Mouse (Mus musculus) retina, postnatal 7 days (tissue): Measurements from ENCODE around the gene Sugp1.
"Not testable (repeated sequence)": the region's sequence is repeated elsewhere in the genome, so short reads cannot be mapped to it uniquely, and the experiment has no call there.

Experiments
- DNase-seq: peaks from one replicate; pipeline ENCODE4 v3.0.0-alpha.2; 2012; ENCODE audit warnings: low read depth, low spot score

Sugp1 gene

GRCm38 (mm10) chr8:70043996-70044395 is 1.4 kb downstream of the Sugp1 start:
- DNase-seq, result no peak

GRCm38 (mm10) chr8:70049662-70050061 is 7.0 kb downstream of the Sugp1 start:
- DNase-seq, result no peak

DNA sequence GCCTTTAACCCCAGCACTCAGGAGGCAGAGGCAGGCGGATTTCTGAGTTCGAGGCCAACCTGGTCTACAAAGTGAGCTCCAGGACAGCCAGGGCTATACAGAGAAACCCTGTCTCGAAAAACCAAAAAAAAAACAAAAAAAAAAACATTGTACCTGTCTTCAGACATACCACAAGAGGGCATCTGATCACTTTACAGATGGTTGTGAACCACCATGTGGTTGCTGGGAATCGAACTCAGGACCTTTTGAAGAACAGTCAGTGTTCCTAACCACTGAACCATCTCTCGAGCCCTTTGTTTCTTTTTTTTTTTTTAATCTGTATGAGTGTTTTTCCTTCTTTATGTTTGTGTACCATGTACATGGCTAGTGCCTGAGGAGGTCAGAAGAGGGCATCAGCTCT is 7.8 kb downstream of the Sugp1 start:
- DNase-seq, result not testable (repeated sequence)

GRCm38 (mm10) chr8:70057721-70058120 is 15.1 kb downstream of the Sugp1 start:
- peak; percentile 62 for DNase-seq

DNA sequence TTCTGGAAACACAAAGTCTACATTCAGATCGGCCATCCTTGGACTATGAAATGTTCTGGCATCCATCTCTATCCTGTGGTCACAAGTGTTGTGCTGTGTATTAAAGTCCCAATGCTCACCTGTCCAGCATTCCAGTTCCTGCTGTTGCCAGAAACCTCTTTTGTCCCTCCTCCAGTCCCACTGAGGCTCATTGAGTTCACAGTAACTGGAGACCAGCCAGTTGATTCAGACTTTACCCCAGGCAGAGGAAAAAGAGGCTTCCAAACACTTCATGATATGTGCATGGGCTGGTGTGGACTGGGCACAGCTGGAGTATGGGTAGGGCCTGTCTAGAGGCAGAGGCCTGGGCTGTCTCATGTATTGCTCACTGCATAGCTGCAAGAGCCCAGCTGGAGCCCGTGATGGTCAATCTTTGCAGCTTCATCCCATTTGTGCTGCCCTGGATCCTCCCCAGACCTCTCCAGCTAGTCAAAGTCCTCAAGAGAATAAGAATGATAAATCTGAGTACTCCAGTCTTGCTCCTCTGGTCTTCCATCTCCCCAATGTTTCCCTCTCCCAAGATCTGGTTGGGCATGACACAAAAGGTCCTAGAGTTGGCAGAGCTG is 29.3 kb downstream of the Sugp1 start:
- no peak for DNase-seq

- no peak for DNase-seq
These were observed 29.9 kb downstream of the Sugp1 start, which contains the start of gene Tm6sf2 for GRCm38 (mm10) chr8:70072441-70073069. Gene Tm6sf2, plus strand, starts transcription at chr8:70072924.

DNA sequence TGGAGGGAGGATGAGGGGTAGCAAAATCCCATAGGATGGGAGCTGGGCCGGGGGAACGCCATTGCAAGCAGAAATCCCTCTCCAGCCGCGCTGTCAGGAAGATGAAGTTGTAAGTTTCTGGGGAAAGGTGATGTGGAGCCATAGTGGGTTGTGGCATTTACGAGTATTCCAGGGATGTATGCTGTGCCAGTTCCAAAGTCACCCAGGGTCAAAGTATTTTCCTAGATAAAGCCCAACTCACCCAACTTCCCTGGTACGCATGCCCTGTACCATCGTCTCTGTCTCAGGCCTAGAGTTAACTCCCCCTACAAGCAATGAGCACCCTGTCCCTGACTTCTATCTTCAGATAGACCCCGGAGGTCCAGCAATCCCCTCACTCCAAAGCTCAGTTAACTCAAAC is 30.5 kb downstream of the Sugp1 start:
- no peak for DNase-seq

DNA sequence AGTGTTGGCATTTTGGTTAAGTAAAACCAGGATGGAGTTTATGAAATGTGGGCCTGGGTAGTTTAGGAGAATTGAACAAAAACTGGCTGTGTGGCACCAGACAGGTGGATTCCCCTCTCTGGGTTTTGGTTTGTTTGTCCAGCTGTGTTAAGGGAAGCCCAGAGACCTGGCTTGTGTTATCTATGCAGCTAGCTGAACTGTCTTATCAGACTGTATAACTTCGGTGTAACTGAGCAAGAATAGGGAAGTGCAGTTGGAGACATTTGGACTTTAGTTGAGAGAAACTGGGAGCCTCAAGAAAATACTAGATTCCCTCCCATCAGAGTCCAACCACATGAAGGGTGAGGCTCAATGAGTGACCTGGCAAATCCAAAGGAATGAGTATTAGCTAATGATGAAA is 31.1 kb downstream of the Sugp1 start:
- no peak for DNase-seq

DNA sequence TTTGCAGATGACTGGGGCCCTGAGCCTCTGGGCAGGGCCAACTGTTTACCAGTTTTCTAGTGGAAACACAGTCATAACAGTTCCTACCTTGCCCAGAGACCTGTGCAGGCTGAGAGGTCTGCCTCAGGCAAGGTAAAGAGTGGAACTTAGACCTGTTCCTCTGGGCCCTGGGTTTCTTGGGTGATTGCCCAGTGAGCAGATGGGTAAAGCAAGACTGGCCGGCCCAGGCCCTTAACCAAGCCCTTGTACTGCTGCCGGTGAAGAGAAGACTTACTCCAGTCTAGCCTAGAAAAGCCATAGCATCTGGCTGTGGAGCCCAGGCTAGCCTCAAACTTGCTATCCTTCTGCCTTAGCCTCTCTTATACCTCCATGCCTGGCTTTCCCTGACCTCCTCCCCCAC is 39.4 kb downstream of the Sugp1 start:
- DNase-seq, result no peak

DNA sequence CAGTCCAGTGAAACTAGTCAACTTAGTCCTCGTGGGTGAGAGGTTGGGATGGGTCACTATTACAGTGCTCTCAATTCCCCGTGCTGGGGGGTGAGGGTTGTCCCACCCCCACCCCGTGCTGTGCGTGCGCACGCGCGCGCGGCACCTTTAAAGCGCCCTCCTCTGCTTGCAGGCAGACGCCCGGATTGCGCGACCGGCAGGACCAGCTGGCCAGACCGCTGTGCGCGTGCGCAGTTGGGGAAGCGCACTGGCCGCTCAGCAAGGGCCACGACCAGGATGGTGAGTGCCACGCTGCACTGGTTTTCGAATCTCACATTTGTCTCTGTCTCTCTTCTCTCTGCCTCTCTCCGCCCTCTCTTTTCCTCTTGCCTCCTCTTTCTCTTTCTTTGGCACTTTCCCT is 40.7 kb downstream of the Sugp1 start, which contains the start of gene Hapln4:
Gene Hapln4 (plus strand): TSS at position 173 of the 400 bp plus-strand sequence.
- peak; percentile 32 for DNase-seq

GRCm38 (mm10) chr8:70084191-70085065 is 41.8 kb downstream of the Sugp1 start:
- DNase-seq, result peak; percentile 28

- DNase-seq, result no peak
These were observed 43.5 kb downstream of the Sugp1 start for GRCm38 (mm10) chr8:70086151-70086550.

GRCm38 (mm10) chr8:70087237-70087636 is 44.6 kb downstream of the Sugp1 start:
- DNase-seq, result no peak

DNA sequence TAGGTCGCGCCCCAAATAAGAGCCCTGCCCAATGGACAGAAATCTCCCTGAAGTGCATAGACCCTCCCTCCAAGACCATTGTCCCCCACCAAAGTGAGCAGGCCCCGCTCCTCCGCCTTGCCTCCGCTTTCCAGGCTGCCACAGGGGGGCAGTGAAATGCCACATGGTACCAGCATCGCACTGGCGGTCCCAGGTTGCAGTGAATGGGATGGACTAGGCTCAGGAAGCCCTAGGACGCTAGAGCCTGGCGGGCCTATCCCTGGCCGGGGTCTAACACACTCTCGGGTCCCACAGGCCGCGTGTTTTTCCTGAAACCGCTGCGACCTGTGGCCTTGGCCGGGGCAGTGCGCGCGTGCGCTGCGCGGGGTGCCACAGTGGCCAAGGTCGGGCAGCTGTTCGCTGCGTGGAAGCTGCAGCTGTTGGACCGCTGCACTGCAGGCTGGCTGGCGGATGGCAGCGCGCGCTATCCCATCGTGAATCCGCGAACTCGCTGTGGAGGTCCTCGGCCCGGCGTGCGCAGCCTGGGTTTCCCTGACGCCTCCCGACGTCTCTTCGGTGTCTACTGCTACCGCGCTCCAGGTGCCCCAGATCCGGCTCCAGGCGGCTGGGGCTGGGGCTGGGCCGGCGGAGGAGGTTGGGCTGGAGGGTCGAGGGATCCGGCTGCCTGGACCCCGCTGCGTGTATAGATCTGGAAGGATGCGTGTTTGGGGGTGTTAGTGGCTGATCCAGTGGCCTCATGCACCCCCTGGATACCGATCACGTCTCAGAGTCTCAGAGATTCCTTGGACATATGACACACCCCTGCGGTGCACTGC is 45.4 kb downstream of the Sugp1 start:
- DNase-seq, result peak; percentile 41

DNA sequence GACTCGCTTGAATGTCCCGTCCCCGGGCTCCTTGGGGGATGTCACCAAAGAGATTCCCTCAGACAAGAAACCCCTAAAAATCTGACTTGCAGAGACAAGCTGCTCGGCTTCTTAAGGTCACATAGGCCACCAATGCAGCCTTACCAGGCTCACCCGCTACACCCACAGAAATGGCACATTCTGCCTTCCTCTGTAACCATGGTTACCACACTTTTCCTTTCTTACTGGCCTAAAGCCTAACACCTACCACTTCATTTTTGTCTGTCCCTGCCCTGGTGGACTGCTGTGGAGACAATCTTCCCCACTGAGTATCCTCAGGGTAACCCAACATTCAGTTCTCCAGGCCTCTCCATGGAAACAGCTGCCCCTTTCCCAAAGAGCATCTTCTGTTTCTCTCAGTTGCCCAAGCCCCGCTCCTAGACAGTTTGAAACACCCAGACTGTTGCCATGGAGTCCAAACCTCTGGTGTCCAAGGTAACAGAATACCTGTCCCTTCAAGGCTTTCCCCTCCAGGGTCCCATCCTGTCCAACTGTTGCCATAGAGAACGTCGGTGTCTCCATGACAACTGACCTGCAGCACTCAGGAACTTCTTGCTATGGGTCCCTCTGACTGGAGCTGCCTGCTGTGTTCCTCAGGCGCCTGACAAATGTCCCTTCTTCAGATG is 46.8 kb downstream of the Sugp1 start:
- DNase-seq, result no peak

GRCm38 (mm10) chr8:70092786-70093185 is 50.2 kb downstream of the Sugp1 start:
- DNase-seq, result no peak

- no peak for DNase-seq
These were observed 56.7 kb downstream of the Sugp1 start for GRCm38 (mm10) chr8:70099276-70099675.

GRCm38 (mm10) chr8:70100241-70100640 is 57.6 kb downstream of the Sugp1 start:
- no peak for DNase-seq

DNA sequence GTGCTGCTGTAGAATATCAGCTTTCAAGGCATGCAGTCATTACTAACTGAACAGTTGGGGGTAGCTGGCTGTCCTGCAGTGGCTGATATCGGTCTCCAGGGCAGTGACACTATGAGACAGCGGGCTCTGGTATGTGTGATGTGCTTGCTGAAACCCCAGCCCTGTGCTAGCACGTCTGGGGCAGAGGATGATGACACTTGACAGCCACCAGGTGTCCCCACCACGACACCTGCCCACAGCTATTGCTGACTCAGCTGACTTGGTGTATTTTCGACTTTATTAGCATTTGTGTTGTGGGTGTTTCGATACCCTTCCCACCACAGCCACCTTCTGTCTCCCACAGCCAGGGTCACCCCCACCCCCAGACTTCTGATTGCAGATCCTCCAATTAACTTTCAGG is 61.9 kb downstream of the Sugp1 start:
- DNase-seq, result no peak

DNA sequence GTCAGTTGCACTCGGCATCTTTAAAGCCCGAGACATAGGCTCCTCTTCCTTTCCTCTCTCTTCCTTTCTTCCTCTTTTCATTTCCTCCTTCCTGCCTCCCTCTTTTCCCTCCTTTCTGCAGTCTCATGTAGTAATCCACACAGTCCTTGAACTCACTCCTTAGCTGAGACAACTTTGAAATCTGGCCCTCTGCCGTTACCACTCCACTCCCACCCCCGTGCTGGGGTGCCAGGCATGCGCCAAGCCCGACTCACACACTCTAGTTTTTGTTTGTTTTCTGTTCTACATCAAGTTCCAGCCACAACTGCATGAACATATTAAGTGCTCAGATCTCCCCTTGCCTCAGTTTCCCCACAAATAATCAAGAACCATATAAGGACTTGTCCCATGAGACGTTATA is 62.3 kb downstream of the Sugp1 start:
- no peak for DNase-seq

DNA sequence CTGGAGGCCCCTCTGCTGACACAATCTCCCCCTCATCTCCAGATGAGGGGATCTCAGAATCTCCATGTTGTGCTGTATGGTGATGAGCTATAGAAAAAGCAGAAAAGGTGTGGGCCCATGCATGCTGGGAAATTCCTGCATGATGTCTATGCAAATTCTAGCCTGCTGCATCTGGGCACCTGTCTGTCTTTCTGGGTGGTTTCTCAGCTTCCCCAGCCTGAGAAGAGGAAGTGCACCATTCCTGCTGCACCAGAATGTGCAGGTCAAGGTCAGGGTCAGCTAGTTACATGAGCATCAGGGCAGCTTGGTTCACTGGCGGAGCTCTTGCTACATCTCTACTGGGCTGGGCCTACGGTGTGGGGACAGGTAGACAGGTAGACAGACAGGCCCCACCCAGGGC is 67.8 kb downstream of the Sugp1 start:
- DNase-seq, result no peak
